Mouse (Mus musculus) lung, postnatal 36 days (tissue): ENCODE data around the gene Igf1r.

Experiments used
- DNase-seq: peaks from one replicate; pipeline ENCODE4 v3.0.0; 2022; ENCODE audit warnings: mixed read lengths

Gene Igf1r

DNA sequence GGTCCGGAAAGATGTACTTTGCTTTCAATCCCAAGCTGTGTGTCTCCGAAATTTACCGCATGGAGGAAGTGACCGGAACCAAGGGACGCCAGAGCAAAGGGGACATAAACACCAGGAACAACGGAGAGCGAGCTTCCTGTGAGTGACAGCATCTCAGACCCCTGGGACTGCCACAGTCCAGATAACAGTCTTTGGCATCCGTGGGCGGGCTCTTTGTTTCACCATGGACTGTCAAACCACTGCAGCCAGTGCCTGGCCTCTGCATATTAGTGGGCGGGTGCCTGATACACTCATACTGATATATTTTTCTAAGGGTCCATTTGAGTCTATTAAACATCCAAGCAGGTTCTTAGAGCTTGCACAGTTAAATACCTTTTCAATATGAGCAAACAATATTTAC is 230.8 kb downstream of the Igf1r start:
- no peak for DNase-seq

DNA sequence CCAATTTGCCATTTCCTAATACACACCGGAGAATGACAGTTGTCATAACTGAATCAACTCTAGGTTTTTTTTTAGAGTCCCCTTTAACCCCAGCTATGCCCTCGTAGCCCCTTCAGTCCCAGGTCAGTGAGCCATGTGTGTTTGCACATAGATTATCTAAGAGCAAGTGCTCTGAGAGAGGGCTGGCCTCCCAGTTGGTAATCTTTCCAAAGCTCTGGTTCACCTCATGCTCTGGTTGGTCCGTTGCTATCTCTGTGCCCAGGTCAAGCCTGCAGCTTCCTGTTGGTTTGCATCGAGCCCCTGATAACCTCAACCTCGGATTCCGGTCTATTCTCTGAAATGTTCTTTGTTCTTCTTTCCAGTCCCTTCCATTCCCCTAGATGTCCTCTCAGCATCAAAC is 236.6 kb downstream of the Igf1r start:
- DNase-seq = no peak

DNA sequence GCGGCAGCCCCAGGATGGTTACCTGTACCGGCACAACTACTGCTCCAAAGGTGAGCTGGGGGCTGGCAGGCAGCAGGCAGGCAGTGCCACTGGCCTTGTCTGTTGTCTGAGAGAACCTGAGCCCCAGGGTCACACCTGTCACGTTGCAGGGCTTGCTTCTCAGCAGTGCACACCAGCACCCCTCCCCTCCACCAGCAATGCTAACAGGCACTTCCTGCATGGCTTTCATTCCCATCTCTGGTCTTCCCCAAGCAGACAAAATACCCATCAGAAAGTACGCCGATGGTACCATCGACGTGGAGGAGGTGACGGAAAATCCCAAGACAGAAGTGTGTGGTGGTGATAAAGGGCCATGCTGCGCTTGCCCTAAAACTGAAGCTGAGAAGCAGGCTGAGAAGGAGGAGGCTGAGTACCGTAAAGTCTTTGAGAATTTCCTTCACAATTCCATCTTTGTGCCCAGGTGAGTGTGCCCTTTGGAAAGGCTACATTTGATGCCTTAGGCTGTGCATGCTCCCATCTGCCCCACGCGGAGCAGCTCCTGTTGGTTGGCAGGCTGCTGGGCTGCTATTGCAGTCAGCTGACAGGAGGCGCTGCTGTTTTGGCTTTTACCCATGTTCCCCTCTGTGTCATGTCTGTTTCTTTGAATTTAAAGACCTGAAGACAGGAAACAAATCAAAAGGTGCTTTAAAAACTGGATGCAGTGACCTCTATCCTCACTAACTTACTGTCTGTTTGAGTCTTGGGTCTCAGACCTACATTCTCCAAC is 237.2 kb downstream of the Igf1r start:
- DNase-seq = no peak

DNA sequence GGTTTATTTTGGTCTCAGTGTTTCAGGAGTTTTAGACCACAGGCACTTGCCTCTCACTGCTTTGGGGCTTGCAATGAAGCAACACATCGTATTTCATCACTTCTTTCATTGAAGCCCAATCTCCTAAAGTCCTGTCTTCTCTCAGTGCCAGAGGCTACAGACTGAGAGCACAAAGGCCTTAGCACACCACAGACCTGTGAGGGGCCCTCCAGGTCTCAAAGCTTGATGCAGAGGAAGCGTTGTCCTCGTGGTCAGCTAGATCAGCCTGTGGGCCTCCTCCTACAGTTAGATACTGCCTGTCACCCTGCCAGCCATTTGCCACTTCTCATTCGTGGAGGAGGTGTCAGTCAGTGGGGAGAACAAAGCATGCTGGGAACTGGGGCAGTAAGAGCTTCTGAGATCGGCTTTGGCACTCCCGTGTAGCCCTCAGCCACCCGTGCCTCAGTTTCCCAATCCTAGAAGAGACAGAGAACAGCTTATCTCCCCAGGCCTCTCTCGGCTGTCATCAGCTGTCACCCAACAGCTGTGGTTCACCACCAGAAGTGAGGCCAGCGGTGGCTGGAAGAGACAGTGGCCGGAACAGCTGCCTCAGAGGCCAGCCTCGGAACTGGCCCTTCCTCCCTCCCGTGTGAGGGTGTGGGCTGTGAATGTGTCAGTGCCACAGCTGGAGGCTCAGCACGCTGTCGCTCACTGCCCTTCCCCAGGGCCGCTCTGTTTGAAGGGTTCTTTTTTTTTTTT is 241.5 kb downstream of the Igf1r start:
- DNase-seq = no peak

DNA sequence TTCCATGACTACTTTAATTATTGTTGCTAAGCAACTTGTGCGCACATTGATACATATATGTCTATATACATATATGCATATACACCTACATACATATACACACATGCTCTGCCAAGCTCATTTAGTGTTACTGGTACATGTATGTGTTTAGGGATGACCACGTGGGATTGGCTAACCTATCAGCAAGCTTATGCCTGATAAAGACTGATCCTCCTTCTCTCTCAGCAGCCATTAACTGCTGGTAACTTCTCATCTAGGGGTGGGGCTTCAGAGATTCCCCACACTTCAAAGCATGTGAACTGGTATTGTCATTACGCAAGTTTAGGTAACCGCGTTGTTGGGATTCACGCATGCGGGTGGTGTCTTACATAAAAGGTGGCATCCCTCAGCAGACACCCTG is 247.0 kb downstream of the Igf1r start:
- no peak for DNase-seq

DNA sequence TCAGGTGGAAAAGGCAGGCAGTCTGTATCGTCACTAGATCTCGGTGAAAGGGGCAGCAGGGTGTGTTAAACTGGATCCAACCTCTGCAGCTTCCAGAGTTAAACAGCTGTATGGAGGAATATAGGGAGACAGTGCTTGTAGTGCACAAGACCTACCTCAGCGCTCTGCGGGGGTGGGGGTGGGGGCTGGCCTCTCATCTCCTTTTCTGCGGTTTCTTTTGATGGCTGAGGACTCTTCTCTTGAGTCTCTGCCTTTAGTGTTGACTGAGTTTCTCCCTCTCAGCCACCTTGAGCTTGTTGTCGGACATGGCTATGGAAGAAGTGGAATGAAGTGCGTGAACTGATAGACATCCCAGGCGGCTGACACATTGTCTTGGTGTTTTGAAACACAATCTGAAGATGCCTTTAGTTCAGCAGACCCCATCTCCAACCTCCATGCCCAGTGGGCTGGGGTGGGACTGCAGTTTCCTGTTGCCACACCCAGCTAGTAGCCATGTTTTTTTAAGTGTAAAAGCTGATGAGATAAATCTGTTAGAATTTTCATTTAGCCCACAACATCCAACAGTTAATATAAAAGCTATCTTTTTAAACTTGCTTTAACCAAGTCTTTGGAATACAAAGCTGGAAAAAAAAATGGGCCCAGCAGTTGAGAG is 253.3 kb downstream of the Igf1r start:
- DNase-seq = no peak

DNA sequence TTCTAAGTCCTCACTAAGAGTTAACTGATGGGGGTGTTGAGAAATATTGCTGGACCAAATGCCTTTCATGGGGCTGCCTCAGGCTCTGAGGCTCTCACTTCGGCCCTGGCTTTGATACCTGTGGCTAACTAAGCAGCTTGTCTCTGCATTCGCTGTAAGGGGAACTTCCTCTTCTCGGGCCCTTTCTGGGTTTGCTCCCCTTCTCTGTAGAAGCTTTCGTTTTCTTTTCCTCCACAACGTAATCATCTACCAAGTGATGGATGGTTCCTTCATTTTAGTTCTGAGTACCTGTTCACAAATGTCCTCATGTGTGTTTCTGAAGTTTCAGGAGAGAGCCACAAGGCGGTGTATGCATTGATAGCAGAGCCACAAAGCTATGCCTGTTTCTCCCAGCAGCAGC is 256.4 kb downstream of the Igf1r start:
- no peak for DNase-seq

DNA sequence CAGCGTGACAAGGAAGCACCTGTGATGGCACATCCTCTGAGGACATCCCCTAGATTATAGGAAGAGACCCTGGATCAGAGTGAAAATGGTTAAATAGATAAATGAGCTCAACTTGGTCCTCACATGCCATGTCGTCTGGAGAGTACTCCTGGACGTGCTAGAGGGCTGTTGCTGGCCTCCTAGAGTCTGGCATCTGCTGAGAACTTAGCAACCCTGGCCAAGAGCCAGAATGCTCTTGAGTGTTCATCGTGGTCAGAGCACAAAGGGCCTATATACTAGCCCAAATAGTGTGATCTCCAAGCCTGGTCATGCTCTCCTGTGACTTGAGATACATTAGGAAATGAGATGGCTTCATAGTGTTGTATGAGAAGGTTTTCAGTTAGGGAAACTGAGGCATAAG is 257.8 kb downstream of the Igf1r start:
- DNase-seq = peak; percentile 66

DNA sequence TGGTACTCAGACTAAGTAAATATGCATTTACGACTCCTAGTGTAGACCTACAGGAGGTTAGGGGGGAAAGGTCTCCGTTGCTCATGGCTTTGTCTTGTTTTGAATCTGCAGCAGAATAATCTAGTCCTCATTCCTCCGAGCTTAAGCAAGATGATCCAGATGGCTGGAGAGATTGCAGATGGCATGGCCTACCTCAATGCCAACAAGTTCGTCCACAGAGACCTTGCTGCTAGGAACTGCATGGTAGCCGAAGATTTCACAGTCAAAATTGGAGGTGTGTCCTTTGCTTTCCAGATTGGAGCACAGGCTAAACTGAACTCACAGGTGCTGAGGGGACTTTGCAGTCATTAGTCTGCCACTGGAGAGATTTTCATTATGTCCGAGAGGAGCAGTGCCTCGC is 259.3 kb downstream of the Igf1r start:
- no peak for DNase-seq

DNA sequence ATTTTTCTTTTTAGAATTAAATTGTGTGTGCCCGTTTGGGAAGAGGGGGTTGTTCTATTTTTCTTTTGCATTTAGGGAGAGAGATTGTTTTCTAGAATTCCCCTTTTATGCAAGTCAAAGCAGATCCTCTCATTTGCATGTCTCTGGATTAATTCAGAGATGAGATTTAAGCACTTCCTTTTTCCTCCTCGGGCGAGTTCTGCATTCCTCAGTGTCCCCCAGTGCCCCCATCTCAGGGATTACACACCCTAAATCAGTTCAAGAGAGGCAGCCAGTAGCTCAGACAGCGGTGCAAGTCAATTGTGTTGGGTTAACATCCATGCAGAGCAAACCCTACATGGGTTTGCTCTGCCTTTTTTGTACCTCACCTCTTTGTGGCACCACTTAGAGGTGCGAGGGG is 261.2 kb downstream of the Igf1r start:
- no peak for DNase-seq

DNA sequence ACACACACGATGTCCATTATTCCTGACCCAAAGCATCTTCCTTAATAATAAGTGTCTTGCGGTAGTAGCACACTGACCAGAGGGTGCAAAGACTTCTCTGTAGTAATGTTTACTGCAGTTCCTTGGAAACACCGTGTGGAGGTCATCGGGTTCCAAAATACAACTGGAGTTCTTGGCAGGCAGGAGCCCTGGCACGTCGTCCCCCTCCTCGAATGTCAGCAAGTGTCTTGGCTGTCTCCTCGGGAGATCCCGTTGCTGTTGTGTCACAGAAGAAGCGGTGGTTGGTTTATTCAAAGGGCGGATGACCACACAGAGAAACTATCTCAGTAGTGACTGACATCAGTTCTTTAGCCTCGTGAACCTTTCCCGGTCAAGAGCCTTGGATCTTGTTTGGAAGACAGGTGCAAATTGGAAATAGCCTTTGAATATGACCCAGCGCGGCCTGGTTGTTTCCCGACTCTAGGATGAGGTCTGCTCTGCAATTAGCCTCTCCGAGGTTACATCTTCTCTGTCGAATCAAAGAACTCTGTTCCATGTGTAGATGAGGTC is 263.0 kb downstream of the Igf1r start:
- peak; percentile 63 for DNase-seq

DNA sequence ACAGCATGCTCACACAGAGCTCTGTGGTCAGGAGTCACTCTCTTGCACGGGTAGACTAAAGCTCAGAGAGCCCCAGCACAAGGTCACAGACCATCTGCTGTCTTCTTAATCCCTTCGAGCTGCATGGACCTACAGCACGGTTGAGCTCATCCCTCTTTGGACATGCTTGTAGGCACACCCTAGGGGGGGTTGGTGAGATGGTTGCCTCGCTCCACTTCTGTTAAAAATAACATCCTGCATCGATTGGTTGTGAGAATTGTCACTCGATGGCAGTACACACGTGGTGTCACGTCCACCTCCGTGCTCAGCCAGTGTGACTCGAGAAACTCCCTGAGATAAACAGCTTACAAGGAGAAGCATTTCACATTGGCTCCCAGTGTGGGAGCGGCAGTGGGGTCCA is 266.3 kb downstream of the Igf1r start:
- DNase-seq = no peak

DNA sequence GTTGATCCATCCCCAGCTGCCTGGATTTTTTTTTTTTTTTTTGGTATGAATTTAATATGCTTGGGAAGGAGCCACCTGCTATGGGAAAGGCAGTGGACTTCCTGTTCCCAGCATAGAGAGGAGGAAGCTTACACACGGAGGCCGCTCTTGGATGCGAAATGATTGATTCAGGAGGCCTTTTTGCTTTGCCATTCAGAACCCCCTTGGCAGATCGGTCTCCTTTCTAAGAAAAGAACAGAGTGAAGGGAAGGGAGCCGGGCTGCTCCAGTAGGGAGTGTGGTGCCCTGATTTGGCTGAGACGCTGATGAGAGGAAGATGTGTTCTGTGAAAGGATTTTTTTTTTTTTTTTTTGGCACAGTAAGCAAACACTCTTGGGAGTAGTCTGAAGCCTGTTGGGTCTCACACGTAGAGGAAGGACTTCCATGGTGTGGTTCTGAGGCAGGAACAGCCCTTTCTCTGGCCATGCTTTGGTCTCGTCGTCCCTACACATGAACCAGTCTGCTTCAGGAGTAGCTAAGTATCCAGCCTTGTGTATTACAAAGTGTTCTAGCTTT is 269.1 kb downstream of the Igf1r start:
- DNase-seq = no peak

DNA sequence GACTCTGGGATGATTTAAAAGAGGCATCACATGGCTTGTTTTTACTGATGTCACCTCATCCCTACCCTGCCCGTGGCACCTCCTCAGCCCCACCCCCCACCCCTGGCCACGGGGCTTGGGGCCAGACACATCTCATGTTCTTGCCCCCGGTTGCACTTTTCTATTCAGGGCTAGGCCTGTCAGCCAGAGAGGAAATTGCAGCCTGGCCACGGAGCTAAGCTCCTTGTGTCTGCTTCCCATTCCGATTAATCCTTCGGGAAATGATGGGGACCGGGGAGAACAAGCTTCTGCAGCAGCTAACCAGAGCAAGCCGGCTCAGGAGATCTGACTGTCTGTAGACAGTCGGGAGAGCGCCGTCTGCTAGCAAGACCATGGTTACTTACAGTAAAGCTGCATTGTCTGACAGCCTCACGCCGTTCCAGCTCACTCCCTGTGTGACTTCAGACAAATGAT is 270.8 kb downstream of the Igf1r start:
- peak; percentile 10 for DNase-seq

DNA sequence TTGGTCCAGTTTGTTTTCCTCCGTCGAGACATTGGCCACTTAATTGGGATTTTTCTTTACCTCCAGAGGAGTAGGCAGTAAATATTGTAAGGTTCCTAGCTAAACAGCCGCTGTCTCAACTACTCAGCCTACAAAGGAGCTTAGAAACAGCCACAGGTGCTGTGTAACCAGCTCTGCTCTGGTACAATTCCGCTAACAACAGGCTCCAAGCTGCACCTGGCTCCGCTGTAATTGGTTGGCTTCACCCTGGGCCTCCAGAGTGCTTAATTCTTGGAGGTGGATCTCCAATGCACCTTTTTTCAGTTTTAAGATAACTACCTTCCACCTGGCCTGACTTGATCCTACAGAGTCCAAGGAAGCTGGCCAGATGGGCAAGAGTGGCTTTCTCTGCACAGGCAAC is 271.4 kb downstream of the Igf1r start:
- no peak for DNase-seq

DNA sequence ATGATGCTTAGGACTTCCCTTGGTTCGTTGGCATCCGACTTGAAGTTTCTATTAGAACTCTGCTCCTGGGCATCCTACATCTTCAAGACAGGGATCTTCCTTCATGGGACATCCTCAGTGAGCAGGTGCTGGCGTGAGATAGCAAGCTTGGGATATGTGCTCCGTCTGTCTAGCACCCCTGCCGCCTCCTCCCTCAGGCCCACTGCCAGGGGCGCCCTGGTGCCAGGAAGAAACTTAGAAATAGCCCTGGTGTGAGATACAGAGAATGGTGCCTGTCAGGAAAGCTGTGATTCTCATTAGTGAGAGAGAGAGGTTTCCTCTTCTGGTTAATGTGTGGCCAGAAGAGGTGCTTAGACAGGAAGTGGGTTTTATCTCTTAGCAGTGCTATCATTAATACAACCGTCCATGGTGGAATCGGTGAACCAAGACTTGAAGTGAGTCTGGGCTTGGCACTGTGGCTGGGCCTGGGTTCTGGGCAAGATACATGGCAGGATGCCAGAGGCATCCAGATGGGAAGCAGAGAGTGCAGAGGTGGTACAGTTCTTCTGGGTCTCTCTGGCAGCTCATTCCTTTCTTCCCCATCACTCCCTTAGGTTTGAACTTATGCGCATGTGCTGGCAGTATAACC is 272.9 kb downstream of the Igf1r start:
- no peak for DNase-seq

DNA sequence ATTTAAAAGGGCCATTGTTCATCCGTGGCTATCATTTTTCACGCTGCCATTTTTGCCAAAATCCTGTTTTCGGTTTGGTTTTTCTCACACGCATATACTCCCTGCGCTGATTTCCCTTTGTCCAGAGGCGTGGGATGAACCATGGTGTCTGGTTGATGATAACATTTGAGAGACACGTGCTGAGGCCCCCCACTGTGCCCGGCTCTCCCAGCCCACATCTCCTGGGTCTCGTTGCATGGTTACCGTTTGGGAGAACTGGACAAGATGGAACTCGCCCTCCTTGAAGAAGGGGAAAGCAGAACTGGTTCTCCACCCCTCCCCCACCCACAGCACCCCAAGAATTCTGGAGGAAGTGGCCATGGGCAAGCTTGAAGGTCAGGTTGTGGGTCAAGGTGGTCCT is 274.4 kb downstream of the Igf1r start:
- no peak for DNase-seq

DNA sequence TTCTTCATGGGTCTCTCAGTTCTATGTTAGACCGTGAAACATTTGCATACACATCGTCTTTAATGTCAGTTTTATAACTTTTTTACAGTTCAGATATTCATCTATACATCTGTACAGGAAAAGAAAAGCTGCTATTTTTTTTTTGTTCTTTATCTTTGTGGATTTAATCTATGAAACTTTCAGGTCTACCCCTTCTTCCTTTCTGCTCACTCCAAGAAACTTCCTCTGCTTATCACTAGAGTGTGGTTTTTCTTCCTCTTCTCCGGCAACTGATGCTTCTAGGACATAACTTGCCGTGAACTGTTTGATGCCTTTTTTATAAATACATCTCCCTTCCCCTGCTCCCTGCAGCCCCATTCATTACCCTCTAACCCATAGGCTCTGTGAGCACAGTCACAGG is 275.0 kb downstream of the Igf1r start:
- no peak for DNase-seq

DNA sequence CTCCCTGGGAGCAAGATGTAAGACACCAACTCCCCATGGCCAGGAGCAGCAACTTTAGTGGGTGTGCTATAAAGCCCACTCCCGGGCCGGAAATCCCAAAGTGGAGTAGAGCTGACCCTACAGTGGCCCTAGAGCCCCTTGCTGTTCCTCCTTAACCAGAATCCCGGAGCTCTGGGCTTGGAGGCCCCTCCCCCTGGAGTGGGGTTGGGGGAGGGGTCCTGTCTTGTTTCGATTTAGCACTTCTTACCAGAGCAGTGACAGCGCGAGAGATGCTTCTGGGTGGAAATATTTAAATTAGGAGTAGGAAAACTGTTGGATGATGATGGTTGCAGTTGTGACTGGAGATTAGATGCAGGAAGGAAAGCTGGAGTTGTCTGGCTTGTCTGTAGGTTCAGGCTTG is 275.9 kb downstream of the Igf1r start:
- no peak for DNase-seq

DNA sequence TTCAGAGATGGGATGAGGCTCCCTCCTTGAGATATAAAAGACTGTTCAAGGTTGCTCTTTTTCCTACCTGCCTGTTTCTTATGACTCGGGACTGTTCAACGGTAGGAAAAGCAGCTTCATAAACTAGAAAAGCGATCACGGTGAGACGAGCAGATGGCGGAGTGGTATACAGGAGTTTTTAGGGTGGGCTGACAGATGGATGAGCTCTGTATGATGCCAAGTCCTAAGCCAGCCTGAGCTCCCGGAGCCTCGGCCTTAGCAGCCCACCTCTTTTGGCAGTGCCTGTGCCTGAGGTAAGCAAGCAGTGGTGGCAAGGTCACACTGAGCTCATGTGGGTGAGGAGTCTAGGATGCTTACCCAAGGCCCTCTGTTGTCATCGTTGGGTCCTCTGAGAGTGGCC is 278.2 kb downstream of the Igf1r start:
- DNase-seq = no peak

DNA sequence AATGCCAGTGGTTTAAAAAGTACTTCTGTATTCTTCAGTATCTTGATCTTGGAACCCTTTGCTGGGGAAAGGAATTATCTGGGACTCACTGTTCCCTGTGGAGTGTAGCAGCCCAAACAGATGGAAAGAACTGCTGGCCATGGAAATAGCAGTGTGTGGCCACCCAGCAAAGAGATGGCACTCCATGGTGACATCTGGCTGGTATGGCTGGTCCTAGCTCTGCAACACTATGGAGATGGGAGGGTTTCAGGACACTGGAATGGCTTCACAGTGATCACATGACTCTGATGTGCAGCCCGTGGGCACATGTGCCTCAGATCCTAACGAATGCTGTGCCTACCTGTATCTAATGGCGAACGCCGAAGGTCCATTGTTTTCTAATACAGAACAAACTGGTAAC is 279.9 kb downstream of the Igf1r start:
- no peak for DNase-seq

DNA sequence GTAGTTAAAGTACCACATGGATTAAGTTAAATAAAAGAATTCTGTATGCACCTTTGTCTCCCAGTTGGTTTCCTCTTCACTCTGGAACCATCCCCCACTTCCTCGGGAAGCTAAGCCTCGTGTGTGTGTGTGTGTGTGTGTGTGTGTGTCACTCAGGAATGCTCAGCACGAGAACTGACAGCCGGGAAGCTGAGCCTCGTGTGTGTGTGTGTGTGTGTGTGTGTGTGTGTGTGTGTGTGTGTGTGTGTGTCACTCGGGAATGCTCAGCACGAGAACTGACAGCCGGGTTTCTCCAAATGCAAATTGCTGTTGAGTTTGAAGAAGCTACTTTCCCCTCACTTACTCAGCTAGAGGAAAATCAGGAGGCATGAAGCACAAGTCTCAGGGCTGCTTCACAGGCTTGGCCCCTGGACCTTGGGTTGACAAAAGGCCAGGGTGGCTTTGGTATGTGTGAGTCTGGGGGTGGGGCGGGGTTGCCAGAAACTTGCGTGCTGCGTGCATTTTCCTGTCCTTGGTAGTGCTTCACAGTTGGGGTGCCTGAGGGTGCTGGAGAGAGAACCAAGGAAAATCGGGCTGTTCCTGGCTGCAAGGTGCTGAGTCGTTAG is 281.1 kb downstream of the Igf1r start:
- peak; percentile 67 for DNase-seq

DNA sequence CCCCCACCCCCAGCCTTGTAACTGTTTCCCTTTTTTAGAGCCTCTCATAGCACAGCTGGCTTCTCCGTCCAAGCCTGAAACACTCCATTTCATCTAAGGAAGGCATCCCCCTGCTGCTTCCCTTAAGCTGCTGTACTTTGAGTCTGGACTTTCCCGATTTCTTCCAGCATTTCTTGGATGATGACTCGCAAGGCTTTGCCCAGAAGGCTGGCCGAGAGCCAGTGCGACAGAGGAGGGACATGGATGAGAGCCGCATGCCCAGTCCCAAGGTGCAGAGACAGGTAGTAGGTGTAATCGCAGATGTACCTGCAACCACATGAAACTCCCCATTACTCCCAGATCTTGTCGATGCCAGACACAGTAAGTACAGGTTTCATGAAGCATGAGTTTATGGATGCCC is 284.2 kb downstream of the Igf1r start:
- DNase-seq = no peak
